Mouse (Mus musculus) thymus, postnatal 0 days (tissue): ENCODE results near the gene Arid3a. TPM values are rescaled to one million over a fixed set of nuclear protein-coding genes. Genes with fewer than 3 reads are reported as not detected.
"Not testable (repeated sequence)": the region's sequence is repeated elsewhere in the genome, so short reads cannot be mapped to it uniquely, and the experiment has no call there.

ENCODE experiments used
- DNase-seq: peaks from one replicate; pipeline ENCODE4 v3.0.0-alpha.2; 2015; ENCODE audit warnings: low spot score
- polyA plus RNA-seq: library from polyadenylated mRNA; unstranded; fragments of >200 nt; fragmentation: Nextera tagmentation; extraction: Ambion mirVana; gene quantifications from 2 replicates; pipeline ENCODE4 v1.2.1, GENCODE M21; 2015

The Arid3a gene
- polyA plus RNA-seq, 1 experiment from 2014 or later, result 3.7 TPM

- no peak for DNase-seq
Measured at GRCm38 (mm10) chr10:79945507-79946234, 18.8 kb downstream of the Arid3a start.

- DNase-seq, result no peak
Measured at GRCm38 (mm10) chr10:79946752-79947322, 20.0 kb downstream of the Arid3a start.

GRCm38 (mm10) chr10:79947502-79947901 is 20.7 kb downstream of the Arid3a start:
- DNase-seq, result no peak

- DNase-seq, result no peak
Measured at GRCm38 (mm10) chr10:79949873-79950272, 23.0 kb downstream of the Arid3a start.

GRCm38 (mm10) chr10:79950661-79951060 is 23.8 kb downstream of the Arid3a start:
- no peak for DNase-seq

- DNase-seq, result peak; percentile 42
Measured at GRCm38 (mm10) chr10:79953946-79954345, 27.1 kb downstream of the Arid3a start.

- no peak for DNase-seq
Measured at GRCm38 (mm10) chr10:79955691-79956090, 28.8 kb downstream of the Arid3a start.

GRCm38 (mm10) chr10:79956643-79957154 is 29.9 kb downstream of the Arid3a start:
- DNase-seq, result no peak

- peak; percentile 78 for DNase-seq
Measured at GRCm38 (mm10) chr10:79958140-79958816, 31.4 kb downstream of the Arid3a start.

GRCm38 (mm10) chr10:79959412-79959811 is 32.6 kb downstream of the Arid3a start:
- not testable (repeated sequence) for DNase-seq

- DNase-seq, result peak; percentile 100
Measured at GRCm38 (mm10) chr10:79959847-79960601, 33.2 kb downstream of the Arid3a start, which contains the start of gene Wdr18. TSS of gene Wdr18 (plus strand) at chr10:79960152.

- no peak for DNase-seq
Measured at GRCm38 (mm10) chr10:79960671-79961294, 33.9 kb downstream of the Arid3a start.

- no peak for DNase-seq
Measured at GRCm38 (mm10) chr10:79964727-79965126, 37.9 kb downstream of the Arid3a start.

GRCm38 (mm10) chr10:79965325-79965724 is 38.5 kb downstream of the Arid3a start:
- no peak for DNase-seq

- no peak for DNase-seq
Measured at GRCm38 (mm10) chr10:79966886-79967400, 40.1 kb downstream of the Arid3a start.

GRCm38 (mm10) chr10:79968181-79968580 is 41.3 kb downstream of the Arid3a start:
- DNase-seq, result no peak

- no peak for DNase-seq
Measured at GRCm38 (mm10) chr10:79969124-79969568, 42.3 kb downstream of the Arid3a start.

GRCm38 (mm10) chr10:79970415-79971182 is 43.8 kb downstream of the Arid3a start, which contains the start of gene Grin3b:
TSS of gene Grin3b (plus strand) at chr10:79970715.
- DNase-seq, result no peak

- no peak for DNase-seq
Measured at GRCm38 (mm10) chr10:79971183-79971497, 44.3 kb downstream of the Arid3a start.

- no peak for DNase-seq
Measured at GRCm38 (mm10) chr10:79972831-79973230, 46.0 kb downstream of the Arid3a start.
